Mouse (Mus musculus): ENCODE measurements around the gene Kat14.

Kat14 gene

GRCm38 (mm10) chr2:144368400-144369019, at the start of gene Kat14, which contains the start of gene Pet117:
TSS of gene Kat14 (plus strand) at chr2:144368983.
TSS of gene Pet117 (plus strand) at chr2:144368996.
- DNase-seq (ENCODE audit: low read depth, low spot score): peak; percentile 97

DNA sequence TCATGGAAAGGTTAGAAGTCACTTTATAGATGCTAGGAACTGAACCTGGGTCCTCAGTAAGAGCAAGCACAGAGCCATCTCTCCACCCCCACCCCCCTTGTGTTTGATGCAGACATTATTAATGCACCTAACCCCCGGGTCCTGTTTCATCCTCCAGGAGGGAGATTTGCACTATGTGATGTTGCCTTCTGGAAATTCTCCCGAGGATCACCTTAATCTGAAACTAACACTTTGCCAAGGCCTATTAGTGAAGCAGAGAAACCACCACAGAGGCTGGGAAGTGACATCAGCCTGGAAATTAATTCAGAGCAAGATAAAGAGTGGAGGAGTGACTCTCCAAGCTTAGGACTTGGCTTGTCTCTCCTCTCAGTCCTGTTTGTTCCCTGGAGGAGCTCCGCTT, 44.6 kb upstream of the Kat14 start:
- no peak for DNase-seq (ENCODE audit: low read depth, low spot score)

DNA sequence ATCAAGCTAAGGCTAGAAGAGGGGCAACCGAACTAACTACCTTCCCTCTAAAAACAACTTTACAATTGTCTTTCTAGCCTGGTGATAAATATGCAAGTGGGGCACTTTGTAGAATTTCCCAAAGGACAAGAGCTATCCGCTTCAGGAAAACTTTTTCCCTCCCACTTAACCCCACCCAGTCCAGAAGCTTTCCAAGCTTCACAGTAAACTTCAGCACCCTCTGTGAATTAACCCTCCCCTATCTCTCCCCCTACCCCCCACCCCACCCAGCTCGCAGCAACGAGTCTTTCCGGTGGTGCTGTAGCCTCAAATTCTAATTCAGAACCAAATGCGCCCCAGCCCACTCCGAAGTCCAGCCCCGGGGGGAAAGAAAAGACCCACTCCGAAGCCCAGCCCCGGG, 39.3 kb upstream of the Kat14 start:
- DNase-seq (ENCODE audit: low read depth, low spot score): peak; percentile 56

- peak; percentile 39 for DNase-seq (ENCODE audit: low read depth, low spot score)
Observed at GRCm38 (mm10) chr2:144329937-144330336, 38.8 kb upstream of the Kat14 start.

DNA sequence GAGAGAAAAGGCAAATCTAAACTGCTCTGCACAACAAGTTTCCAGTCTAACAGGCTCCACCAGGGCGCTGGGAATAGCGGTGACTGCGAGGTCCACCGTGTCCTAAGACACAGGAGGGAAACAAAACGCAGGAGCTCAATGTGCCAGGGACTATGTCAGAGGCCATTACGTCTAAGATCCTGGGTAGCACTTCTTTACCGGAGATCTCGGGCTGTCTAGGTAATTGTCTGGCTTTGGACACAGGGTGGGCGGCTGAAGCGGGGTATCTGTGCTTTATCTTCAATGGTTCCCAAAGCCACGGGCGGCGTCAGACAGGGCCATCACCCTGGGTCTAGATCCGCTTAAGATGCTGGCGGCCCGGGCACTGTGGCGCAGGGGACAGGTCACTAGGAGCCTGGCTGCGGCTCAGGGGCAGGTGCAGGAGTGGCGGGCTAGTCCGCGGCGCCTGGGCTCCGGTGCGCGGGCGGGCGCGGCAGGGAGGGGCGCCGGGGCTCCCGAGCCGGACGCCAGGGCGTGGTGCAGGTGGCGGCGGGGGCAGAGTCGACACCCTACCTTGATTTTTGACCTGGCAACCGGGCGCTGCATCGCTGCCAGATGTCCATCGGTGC, 38.3 kb upstream of the Kat14 start:
- peak; percentile 44 for DNase-seq (ENCODE audit: low read depth, low spot score)

GRCm38 (mm10) chr2:144330960-144331371, 37.8 kb upstream of the Kat14 start:
- peak; percentile 36 for DNase-seq (ENCODE audit: low read depth, low spot score)

- DNase-seq (ENCODE audit: low read depth, low spot score): peak; percentile 78
Observed at GRCm38 (mm10) chr2:144331401-144332302, 37.1 kb upstream of the Kat14 start, which contains the start of gene Ovol2. TSS of gene Ovol2 (minus strand) at chr2:144332146.

- DNase-seq (ENCODE audit: low read depth, low spot score): no peak
Observed at GRCm38 (mm10) chr2:144332486-144332885, 36.3 kb upstream of the Kat14 start.

DNA sequence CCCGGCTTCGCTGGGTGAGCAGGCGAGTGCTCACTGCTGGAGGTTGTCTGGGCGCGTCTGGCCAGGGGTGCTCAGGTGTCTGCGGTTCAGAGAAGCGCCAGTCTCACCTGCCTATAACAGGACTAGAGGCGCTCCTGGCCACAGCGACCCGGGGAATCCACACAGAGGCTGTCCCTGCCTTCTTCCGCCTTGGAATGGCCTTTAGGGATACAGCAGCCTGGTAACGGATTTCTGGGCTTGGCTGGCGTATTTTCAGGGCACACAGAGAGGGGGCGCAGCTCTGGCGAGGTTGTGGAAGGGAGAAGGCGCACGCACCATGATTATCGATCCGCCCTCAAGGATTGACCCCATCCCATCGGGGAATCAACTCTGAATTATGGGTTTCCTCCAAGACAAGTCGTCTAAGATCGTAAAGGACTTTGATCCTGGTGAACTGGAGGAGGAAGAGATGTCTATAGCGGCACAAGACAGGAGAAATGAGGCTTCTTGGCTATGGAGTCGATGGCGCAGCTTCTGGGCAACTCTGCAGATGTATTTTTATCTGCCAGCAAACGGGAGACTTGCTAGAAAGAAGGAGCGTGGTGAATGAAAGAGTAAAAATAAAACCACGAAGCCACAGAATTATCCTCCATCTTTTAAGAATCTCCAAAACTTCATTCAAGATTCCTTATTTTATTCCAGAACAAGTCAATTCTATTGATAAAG, 35.5 kb upstream of the Kat14 start:
- peak; percentile 43 for DNase-seq (ENCODE audit: low read depth, low spot score)

GRCm38 (mm10) chr2:144337230-144337629, 31.6 kb upstream of the Kat14 start:
- DNase-seq (ENCODE audit: low read depth, low spot score): no peak

- no peak for DNase-seq (ENCODE audit: low read depth, low spot score)
Observed at GRCm38 (mm10) chr2:144337701-144338100, 31.1 kb upstream of the Kat14 start.

DNA sequence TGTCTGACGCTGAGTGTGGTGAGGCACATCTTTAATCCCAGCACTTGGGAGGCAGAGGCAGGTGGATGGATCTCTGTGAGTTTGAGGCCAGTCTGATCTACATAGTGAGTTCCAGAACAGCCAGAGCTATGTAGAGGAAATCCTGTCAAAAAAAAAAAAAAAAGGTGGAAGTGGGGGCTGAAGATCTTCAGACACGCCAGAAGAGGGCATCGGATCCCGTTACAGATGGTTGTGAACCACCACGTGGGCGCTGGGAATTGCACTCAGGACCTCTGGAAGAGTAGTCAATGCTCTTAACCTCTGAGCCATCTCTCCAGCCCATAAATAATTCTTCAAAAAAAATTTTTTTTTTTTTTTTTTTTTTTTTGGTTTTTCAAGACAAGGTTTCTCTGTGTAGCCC, 30.6 kb upstream of the Kat14 start:
- peak; percentile 45 for DNase-seq (ENCODE audit: low read depth, low spot score)

- no peak for DNase-seq (ENCODE audit: low read depth, low spot score)
Observed at GRCm38 (mm10) chr2:144343158-144343557, 25.6 kb upstream of the Kat14 start.

DNA sequence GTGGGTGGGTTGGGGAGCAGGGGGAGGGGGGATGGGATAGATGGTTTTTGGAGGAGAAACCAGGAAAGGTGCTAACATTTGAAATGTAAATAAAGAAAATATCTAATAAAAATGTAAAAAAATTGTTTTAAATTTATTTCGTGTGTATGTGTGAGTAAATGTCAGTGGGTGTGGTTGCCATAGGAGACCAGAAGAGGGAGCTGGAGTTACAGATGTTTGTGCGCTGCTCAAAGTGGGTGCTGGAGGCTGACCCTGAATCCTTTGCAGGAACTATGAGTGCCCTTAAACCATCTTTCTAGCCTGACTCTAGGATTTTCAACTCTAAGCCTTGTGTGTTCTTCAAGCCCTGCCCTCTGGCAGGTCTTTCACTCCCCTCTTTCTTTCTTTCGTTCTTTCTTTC, 20.3 kb upstream of the Kat14 start:
- peak; percentile 78 for DNase-seq (ENCODE audit: low read depth, low spot score)

DNA sequence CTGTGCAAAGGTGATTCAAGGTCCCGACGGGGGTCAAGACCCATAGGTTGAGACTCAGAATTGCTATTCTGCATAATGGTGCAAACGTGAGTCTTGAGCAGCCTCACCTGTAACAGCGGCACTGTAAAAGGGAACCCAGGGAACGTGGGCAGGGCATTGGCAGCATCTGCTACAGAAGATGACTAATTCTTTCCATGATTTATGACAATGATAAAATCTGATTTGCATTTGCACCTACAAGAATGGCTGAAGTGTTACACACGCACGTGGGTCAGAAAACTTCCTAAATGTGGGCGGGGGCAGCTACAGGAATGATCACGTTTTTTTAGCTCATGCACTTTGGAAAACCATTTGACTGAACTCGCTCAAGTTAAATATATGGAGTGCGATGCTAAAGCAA, 15.9 kb upstream of the Kat14 start:
- DNase-seq (ENCODE audit: low read depth, low spot score): no peak

GRCm38 (mm10) chr2:144369020-144369421, 238 bp downstream of the Kat14 start:
- DNase-seq (ENCODE audit: low read depth, low spot score): peak; percentile 80

GRCm38 (mm10) chr2:144369511-144369910, 728 bp downstream of the Kat14 start:
- DNase-seq (ENCODE audit: low read depth, low spot score): no peak

DNA sequence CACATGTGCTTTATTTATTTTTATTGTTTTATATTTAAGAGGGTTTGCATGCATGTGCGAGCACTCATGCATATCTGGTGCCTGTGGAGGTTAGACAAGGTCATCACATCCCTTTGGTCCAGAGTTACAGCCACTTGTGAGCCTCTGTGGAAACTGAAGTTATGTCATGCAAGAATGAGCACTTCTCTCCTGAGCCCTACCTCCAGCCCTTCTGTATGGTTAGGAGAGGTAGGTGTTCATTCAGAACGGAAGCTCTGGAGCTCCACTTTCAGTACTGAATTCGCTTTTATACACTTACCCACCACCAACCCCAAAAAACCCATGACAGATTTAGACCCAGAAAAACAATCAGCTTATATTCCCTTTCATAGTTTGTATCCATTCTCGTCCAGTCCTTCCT, 2.8 kb downstream of the Kat14 start:
- DNase-seq (ENCODE audit: low read depth, low spot score): no peak

DNA sequence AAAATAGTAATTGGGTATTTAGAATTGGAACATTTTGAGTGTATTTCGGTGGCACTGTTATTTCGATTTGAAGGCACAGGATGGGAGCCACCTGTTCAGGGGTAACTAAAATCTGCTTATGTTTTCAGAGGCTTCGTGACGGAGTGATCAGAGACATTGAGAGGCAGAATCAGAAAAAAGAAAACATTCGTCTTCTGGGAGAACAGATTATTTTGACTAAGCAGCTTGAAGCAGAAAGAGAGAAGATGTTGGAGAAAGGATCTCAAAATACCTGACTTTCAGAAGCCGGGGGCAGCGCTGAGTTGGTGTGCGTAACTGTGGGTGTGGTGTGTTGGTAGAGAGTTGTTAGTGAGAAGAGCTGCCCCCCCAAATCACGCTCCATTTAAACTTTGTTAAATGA, 4.3 kb downstream of the Kat14 start:
- DNase-seq (ENCODE audit: low read depth, low spot score): no peak

DNA sequence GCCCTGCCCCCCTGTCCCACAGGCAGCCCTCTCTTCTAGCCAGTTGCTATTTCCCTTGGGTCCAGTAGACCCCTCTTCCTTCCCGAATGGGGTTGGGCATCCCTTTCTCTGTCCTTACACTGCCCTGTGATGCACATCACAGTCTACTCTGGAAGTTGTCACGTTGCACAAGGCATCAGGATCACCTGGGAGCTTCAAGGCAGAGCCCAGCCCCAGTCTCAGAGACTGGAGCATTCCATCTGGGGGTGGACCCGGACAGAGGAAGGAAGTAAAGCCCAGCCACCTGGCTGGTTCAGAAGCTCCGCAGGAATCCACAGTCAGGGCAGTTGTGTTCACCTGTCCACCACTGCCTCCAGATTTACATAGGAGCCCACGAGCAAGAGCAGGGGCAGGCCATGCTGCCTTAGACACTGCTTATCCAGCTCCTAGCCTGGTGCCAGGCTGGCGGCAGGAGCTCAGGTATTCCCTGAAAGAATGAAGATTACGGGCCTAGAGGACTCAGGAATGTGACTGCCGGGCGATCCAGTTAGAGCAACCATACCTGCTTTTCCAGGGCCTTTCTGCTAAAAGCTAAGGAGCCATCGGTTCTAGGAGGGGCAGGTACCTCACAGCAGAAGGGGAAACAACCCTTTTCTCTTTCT, 6.4 kb downstream of the Kat14 start:
- DNase-seq (ENCODE audit: low read depth, low spot score): peak; percentile 64

- no peak for DNase-seq (ENCODE audit: low read depth, low spot score)
Observed at GRCm38 (mm10) chr2:144381293-144381692, 12.5 kb downstream of the Kat14 start.

Measured in R1 (cell line).